Mouse (Mus musculus) spleen, adult 2 months (tissue): ENCODE measurements at regions not wholly inside any gene's neighbourhood (a gene's known extent, or its start where the extent isn't known, plus 50 kb on each side); places are given as distances from the start of the nearest gene placed in this dataset.
"Not testable (repeated sequence)": the region's sequence is repeated elsewhere in the genome, so short reads cannot be mapped to it uniquely, and the experiment has no call there.

Source experiments
- CTCF ChIP-seq: fragments of 200-500 bp; IDR thresholded peaks from 2 replicates; pipeline ENCODE4 v1.5.1; 2011; ENCODE audit warnings: mild to moderate bottlenecking, inconsistent platforms; ENCODE audit not compliant: insufficient read depth, insufficient read length, insufficient replicate concordance; ENCODE audit errors: extremely low read depth
- POLR2A ChIP-seq: fragments of 200-500 bp; IDR thresholded peaks from 2 replicates; pipeline ENCODE4 v1.6.1; 2011; ENCODE audit warnings: low read depth, low read length, inconsistent platforms

DNA sequence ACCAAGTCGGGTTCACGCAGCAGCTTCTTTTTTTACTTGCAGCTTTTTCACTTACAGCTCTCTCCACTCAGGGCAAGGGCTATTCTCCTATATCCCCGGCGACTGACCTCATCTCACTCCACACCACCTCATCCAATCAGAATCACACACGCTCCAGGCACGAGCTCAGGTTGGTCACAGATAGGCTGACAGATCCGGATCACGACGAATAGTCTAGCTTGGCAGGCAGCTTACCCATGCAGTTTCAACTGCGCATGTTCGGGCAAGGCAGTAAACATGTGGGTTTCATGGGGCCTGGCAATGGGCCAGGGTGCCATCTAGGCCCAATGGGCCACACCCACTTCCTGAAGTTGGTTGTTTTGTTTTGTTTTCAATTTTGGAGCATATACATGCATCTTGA is 165.4 kb upstream of the Plcz1 start:
- not testable (repeated sequence) for TF ChIP-seq POLR2A, CTCF
